Mouse (Mus musculus) myocyte (in vitro differentiated cells): ENCODE measurements around the gene Zmat1.

ENCODE experiments used
- E2F4 ChIP-seq: IDR thresholded peaks from one replicate; pipeline ENCODE4 v1.6.1; 2011; ENCODE audit warnings: mild to moderate bottlenecking, control low read depth, moderate library complexity; ENCODE audit not compliant: insufficient read depth
- POLR2A ChIP-seq: IDR thresholded peaks from one replicate; pipeline ENCODE4 v1.6.1; 2011; ENCODE audit warnings: low read depth, mild to moderate bottlenecking, control low read depth, moderate library complexity; ENCODE audit not compliant: insufficient read length

DNA sequence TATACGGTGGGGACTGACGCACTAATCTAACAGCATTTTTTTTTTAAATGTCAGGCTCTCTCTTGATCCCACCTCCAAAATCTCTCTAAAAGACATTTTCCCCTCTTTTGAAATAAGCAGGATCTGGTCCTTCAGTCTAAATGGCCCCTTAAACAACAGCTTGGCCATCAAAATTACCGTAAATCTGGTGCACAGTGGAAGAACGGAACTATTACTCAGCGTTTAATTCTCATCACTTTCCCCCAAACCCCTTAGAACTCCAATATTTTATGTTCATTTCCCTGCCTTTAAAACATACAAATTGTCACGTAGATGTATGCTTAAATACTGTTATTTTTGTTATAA, 434 bp upstream of the Zmat1 start:
- TF ChIP-seq E2F4 (no peak), POLR2A (no peak)
